Mouse (Mus musculus) neural tube, embryonic 11.5 days (tissue): ENCODE measurements around the gene Tnf. TPM values are rescaled to one million over a fixed set of nuclear protein-coding genes. Genes with fewer than 3 reads are reported as not detected.
"Not testable (repeated sequence)": the region's sequence is repeated elsewhere in the genome, so short reads cannot be mapped to it uniquely, and the experiment has no call there.

ENCODE experiments used
- ATAC-seq: fragments of 200-750 bp; cut with Nextera tagmentation; 2 replicates; pipeline ENCODE4 v1.8.0; 2017; ENCODE audit warnings: moderate number of reproducible peaks, mild to moderate bottlenecking, moderate TSS enrichment, moderate library complexity; ENCODE audit not compliant: insufficient read depth, low FRiP score, low TSS enrichment
- DNase-seq: peaks from one replicate; pipeline ENCODE4 v3.0.0-alpha.2; 2015; ENCODE audit warnings: low spot score
- H3K27ac ChIP-seq: fragments of 300-500 bp; sonication (generic); 2 replicates; pipeline ENCODE4 v1.5.1; 2014; ENCODE audit warnings: low read depth, mild to moderate bottlenecking, low read length
- H3K27me3 ChIP-seq: fragments of 300-500 bp; sonication (generic); 2 replicates; pipeline ENCODE4 v1.6.1; 2014; ENCODE audit warnings: mild to moderate bottlenecking, low read length, mixed read lengths; ENCODE audit not compliant: control insufficient read depth, insufficient read depth
- H3K36me3 ChIP-seq: fragments of 300-500 bp; sonication (generic); 2 replicates; pipeline ENCODE4 v1.6.1; 2014; ENCODE audit warnings: mild to moderate bottlenecking, low read length, moderate library complexity, mixed read lengths; ENCODE audit not compliant: control insufficient read depth, insufficient read depth
- H3K4me1 ChIP-seq: fragments of 300-500 bp; sonication (generic); 2 replicates; pipeline ENCODE4 v1.6.1; 2014; ENCODE audit warnings: low read length, mixed read lengths; ENCODE audit not compliant: control insufficient read depth, insufficient read depth
- H3K4me2 ChIP-seq: fragments of 300-500 bp; sonication (generic); 2 replicates; pipeline ENCODE4 v1.6.1; 2014; ENCODE audit warnings: low read depth, mild to moderate bottlenecking, moderate library complexity
- H3K4me3 ChIP-seq: fragments of 300-500 bp; sonication (generic); 2 replicates; pipeline ENCODE4 v1.5.1; 2014; ENCODE audit warnings: low read depth, low read length
- H3K9ac ChIP-seq: fragments of 300-500 bp; sonication (generic); 2 replicates; pipeline ENCODE4 v1.6.1; 2014; ENCODE audit warnings: mild to moderate bottlenecking, low read length
- H3K9me3 ChIP-seq: fragments of 300-500 bp; sonication (generic); 2 replicates; pipeline ENCODE4 v1.6.1; 2016; ENCODE audit warnings: low read length; ENCODE audit not compliant: control insufficient read depth
- WGBS: fragments of 180-500 bp; shearing (Covaris S2); extraction: QIAGEN DNeasy Blood & Tissue Kit; methylation state at CpG from one replicate; pipeline ENCODE4 v1.1.7; 2014; 5-methylcytosine and 5-hydroxymethylcytosine counted together
- polyA plus RNA-seq: library from polyadenylated mRNA; unstranded; fragments of >200 nt; fragmentation: Nextera tagmentation; extraction: Ambion mirVana; gene quantifications from 2 replicates; pipeline ENCODE4 v1.2.1, GENCODE M21; 2014

Gene Tnf
- polyA plus RNA-seq, 1 experiment from 2014 or later, result 0.16 TPM

DNA sequence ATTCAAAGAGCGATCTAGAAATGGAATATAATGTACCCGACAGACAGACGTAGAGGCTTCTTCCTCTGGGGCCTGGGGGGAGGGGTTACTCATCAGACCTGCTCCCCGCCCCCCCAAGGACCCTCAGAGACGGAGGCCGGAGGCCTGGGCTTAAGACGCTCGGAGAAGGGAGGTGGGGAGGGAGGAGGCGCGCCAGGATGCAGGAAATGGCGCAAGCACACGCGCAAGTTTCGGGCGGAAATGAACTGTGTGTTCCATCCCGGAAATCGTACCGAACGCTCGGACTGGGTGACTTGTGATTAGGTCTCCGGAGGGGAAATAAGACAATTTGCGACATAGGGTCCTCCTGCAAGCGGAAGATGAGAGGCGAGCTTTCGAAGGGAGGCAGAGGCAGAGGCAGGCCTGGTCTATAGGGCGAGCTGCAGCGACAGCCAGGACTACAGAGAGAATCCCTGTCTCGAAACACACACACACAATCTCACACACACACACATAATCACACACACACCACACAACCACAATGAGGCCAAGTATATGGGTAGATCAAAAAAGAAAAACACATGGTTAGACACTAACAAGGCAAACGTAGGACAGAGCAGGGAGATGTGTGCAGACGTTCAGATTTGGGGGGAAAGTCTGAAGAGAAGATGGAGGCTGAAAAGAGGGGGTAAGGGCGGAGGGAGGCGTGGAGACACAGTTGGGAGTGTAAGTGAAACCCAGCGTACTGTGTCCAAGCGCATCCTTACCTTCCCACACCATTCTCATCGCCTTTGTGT is 34.0 kb upstream of the Tnf start, which contains the start of gene Nfkbil1:
Gene Nfkbil1, minus strand, starts transcription at position 179 of the 776 bp plus-strand sequence.
- WGBS, result 0% methylated on average over 35 of the region's 35 CpGs
- Histone ChIP-seq H3K4me2 (peak within 1 kb of the TSS; percentile 90), H3K27ac (peak within 1 kb of the TSS; percentile 91), H3K36me3 (peaks cover 2% of the 10 kb centered on the region; the same call in 1 of the 2 replicates), H3K4me3 (peak within 1 kb of the TSS; percentile 64), H3K27me3 (no peaks in the 10 kb centered on the region), H3K9ac (peak within 1 kb of the TSS; percentile 89), H3K4me1 (peaks cover 7% of the 10 kb centered on the region), H3K9me3 (no peaks in the 10 kb centered on the region)
- peak; percentile 93 for DNase-seq
- peak; percentile 76 for ATAC-seq

DNA sequence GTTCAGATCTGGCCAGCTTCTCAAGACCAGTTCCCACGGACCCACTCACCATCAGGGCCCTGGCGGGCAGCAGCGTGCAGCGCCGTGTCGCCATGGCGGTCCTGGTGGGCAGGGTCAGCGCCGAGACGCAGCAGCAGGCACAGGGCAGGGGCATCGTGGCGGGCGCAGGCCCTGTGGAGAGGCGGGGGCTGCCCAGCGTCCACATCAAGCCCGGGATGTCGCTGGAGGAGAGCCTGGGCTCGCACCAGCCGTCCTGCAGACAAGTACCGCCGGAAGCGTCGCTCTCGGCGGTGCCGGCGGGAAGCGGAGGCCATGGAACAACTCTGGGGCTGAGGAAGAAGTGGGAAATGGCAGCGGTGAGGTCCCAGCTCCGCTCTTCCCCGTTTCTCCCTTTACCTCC is 33.1 kb upstream of the Tnf start:
- 5% methylated on average over 31 of the region's 31 CpGs for WGBS
- peaks cover 3% of the 10 kb centered on the region for H3K4me1 ChIP-seq
- ATAC-seq, result no peak

GRCm38 (mm10) chr17:35234090-35234489 is 32.3 kb upstream of the Tnf start:
- H3K9ac ChIP-seq, H3K27me3 ChIP-seq, ATAC-seq, H3K36me3 ChIP-seq, DNase-seq, H3K4me2 ChIP-seq, H3K9me3 ChIP-seq, H3K27ac ChIP-seq, H3K4me1 ChIP-seq: not testable (repeated sequence)
- 0 out of 2 replicates have a peak overlapping the region, but pooled peaks have one; percentile 64 for H3K4me3 ChIP-seq
- 92% methylated on average over 7 of the region's 7 CpGs for WGBS

More for the DNA sequence above, 33.1 kb upstream of the Tnf start:
- peak overlapping the region; percentile 91 for H3K27ac ChIP-seq
- H3K27me3 ChIP-seq, result no peaks in the 10 kb centered on the region
- peak; percentile 65 for DNase-seq
- H3K36me3 ChIP-seq, result peaks cover 3% of the 10 kb centered on the region; the same call in 1 of the 2 replicates
- H3K4me3 ChIP-seq, result peak overlapping the region; percentile 64
- H3K9me3 ChIP-seq, result no peaks in the 10 kb centered on the region
- peak overlapping the region; percentile 90 for H3K4me2 ChIP-seq
- peak overlapping the region; percentile 89 for H3K9ac ChIP-seq

DNA sequence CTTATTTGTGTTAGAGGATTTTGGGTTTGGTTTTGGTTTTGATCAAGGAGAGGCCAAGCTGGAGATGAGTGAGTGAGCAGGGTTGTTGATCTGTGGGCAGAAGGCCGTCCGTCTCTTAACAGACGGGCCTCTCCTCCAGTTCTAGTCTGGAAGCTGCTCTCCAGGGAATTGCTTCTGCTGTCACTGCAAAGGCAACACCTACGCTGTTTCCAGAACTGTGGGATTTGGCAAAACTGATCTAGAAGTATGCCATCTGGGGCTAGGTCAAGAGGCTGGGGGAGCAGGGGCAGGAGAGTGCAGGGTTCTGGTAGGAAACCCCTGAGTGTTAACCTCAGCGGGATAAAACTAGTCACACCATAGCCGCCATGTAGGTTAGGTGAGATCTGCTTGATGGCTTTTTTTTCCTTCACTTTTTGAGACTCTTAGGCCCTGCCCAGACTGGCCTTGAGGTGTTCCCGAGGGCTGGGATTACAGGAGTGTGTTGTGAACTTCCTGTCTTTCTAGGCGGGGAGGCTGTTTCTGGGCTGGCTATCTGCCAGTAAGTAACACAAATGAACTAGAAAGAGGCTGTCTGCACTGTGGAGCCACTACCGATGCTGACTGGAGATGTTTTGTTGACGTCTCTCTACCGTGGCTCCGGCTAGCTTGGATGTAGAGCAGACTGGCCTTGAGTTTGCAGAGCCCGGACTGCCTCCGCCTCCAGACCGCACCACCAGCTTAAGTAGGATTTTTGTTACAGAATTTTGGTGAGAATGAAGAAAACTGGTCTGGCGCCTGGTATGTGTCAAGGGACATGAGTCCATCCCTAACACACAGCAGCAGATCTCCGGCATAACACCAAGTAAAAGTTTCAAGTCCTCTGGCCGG is 31.5 kb upstream of the Tnf start, which contains the start of gene Atp6v1g2:
Gene Atp6v1g2, plus strand, starts transcription at position 547 of the 867 bp plus-strand sequence.
- Histone ChIP-seq H3K4me1 (peaks cover 3% of the 10 kb centered on the region), H3K27ac (no peak within 1 kb of the TSS), H3K36me3 (peaks cover 9% of the 10 kb centered on the region; the same call in 1 of the 2 replicates), H3K4me3 (peak within 1 kb of the TSS; percentile 64; the same call in 1 of the 2 replicates), H3K4me2 (peak within 1 kb of the TSS; percentile 90), H3K9me3 (no peaks in the 10 kb centered on the region), H3K27me3 (no peaks in the 10 kb centered on the region), H3K9ac (no peak within 1 kb of the TSS; the same call in 1 of the 2 replicates)
- 90% methylated on average over 18 of the region's 18 CpGs for WGBS
- ATAC-seq, result no peak
- DNase-seq, result no peak

DNA sequence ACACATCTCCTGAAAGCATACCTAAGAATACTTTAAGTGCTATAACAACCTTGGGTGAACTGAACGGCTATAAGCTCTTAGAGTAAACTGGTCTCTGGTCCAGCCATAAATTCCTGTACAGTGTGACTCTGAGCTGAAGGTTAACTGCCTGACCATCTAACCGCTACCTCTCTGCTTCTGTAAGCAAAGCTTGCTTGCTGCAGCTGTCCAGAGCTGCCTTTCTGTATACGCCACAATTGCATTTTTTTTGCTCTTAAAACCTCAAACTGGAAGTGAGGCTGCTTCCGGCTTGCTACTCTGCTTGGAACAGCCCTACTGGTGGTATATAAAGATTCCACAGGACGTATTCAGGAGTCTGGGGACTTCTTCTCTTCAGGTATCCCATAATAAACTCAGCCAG is 30.9 kb upstream of the Tnf start:
- ATAC-seq (no peak), DNase-seq (no peak)
- H3K27me3 ChIP-seq, result no peaks in the 10 kb centered on the region
- WGBS, result 91% methylated on average over 5 of the region's 5 CpGs
- no peak overlapping the region for H3K4me3 ChIP-seq
- H3K27ac ChIP-seq, result no peak overlapping the region
- H3K9me3 ChIP-seq, result no peaks in the 10 kb centered on the region
- peaks cover 3% of the 10 kb centered on the region for H3K4me1 ChIP-seq
- peaks cover 9% of the 10 kb centered on the region; the same call in 1 of the 2 replicates for H3K36me3 ChIP-seq
- no peak overlapping the region for H3K4me2 ChIP-seq
- H3K9ac ChIP-seq, result no peak overlapping the region

GRCm38 (mm10) chr17:35232043-35232442 is 30.2 kb upstream of the Tnf start:
- Histone ChIP-seq H3K27me3 (no peaks in the 10 kb centered on the region), H3K9ac (no peak overlapping the region), H3K27ac (no peak overlapping the region), H3K4me2 (no peak overlapping the region), H3K9me3 (no peaks in the 10 kb centered on the region), H3K4me1 (peaks cover 3% of the 10 kb centered on the region), H3K36me3 (peaks cover 9% of the 10 kb centered on the region; the same call in 1 of the 2 replicates), H3K4me3 (no peak overlapping the region)
- DNase-seq, result peak; percentile 87
- 17% methylated on average over 12 of the region's 12 CpGs for WGBS
- ATAC-seq, result no peak

GRCm38 (mm10) chr17:35231022-35231421 is 29.2 kb upstream of the Tnf start:
- peaks cover 9% of the 10 kb centered on the region; the same call in 1 of the 2 replicates for H3K36me3 ChIP-seq
- H3K9ac ChIP-seq, result no peak overlapping the region
- WGBS, result 91% methylated on average over 10 of the region's 10 CpGs
- H3K27ac ChIP-seq, result no peak overlapping the region
- DNase-seq (no peak), ATAC-seq (no peak)
- no peaks in the 10 kb centered on the region for H3K27me3 ChIP-seq
- H3K4me3 ChIP-seq, result no peak overlapping the region
- H3K4me2 ChIP-seq, result no peak overlapping the region
- no peaks in the 10 kb centered on the region for H3K9me3 ChIP-seq
- no peaks in the 10 kb centered on the region; the same call in none of the 2 replicates for H3K4me1 ChIP-seq

DNA sequence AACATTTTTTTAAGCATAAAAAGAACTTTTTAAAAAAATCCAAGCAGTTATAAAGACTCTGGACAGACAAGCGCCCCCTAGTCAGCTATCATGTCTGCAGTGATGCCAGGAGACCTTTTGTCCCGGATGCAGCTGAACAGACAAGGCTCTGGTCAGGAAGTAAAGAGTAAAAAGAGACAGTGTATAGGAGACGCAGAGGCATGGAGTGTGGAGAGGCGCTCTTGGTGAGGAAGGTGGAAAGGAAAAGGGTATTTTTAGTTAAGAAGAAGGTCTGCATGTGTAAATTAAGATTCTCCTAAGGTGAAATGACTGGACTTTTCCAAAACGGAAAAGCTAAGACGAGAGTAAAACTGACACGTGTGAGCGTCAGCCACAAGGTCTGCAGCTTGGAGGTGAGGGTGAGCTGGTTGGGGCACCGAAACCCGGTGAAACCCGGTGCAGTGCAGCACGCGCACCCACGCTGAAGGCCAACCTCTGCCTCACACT is 24.8 kb upstream of the Tnf start:
- peaks cover 9% of the 10 kb centered on the region; the same call in 1 of the 2 replicates for H3K36me3 ChIP-seq
- H3K9ac ChIP-seq, result no peak overlapping the region
- DNase-seq (no peak), ATAC-seq (no peak)
- H3K27ac ChIP-seq, result no peak overlapping the region
- H3K4me1 ChIP-seq, result no peaks in the 10 kb centered on the region
- H3K27me3 ChIP-seq, result no peaks in the 10 kb centered on the region
- no peak overlapping the region for H3K4me3 ChIP-seq
- no peak overlapping the region for H3K4me2 ChIP-seq
- H3K9me3 ChIP-seq, result no peaks in the 10 kb centered on the region
- 88% methylated on average over 14 of the region's 14 CpGs for WGBS
